Mouse (Mus musculus): ENCODE results near the gene Plekha8. TPM values are rescaled to one million over a fixed set of nuclear protein-coding genes. Genes with fewer than 3 reads are reported as not detected.

Plekha8 gene
- polyA plus RNA-seq, 1 experiment = not detected

- no peak for TF ChIP-seq CTCF (IDR thresholded peaks at IDR 0.05; ENCODE audit: insufficient read depth, low read depth, low read length)
- TF ChIP-seq POLR2A (IDR thresholded peaks at IDR 0.05; ENCODE audit: insufficient read depth, low read depth, low read length) = no peak
- 87% methylated on average over 5 of the region's 5 CpGs for WGBS
- Histone ChIP-seq H3K4me3 (ENCODE audit: insufficient read depth, low read depth, low read length) (no peak overlapping the region), H3K4me1 (ENCODE audit: control insufficient read depth, insufficient read depth, low read length) (peaks cover 38% of the 10 kb centered on the region), H3K27ac (ENCODE audit: insufficient read depth, low read depth, low read length) (no peak overlapping the region)
Measured at GRCm38 (mm10) chr6:54685103-54685502, 90.2 kb downstream of the Plekha8 start.

GRCm38 (mm10) chr6:54685716-54686395 is 90.9 kb downstream of the Plekha8 start:
- Histone ChIP-seq H3K4me3 (ENCODE audit: insufficient read depth, low read depth, low read length) (no peak overlapping the region), H3K27ac (ENCODE audit: insufficient read depth, low read depth, low read length) (no peak overlapping the region), H3K4me1 (ENCODE audit: control insufficient read depth, insufficient read depth, low read length) (peaks cover 37% of the 10 kb centered on the region)
- WGBS = 59% methylated on average over 14 of the region's 14 CpGs
- TF ChIP-seq CTCF (IDR thresholded peaks at IDR 0.05; ENCODE audit: insufficient read depth, low read depth, low read length) = no peak
- no peak for TF ChIP-seq POLR2A (IDR thresholded peaks at IDR 0.05; ENCODE audit: insufficient read depth, low read depth, low read length)

- TF ChIP-seq POLR2A (IDR thresholded peaks at IDR 0.05; ENCODE audit: insufficient read depth, low read depth, low read length) (no peak), CTCF (IDR thresholded peaks at IDR 0.05; ENCODE audit: insufficient read depth, low read depth, low read length) (no peak)
- no peak overlapping the region for H3K27ac ChIP-seq (ENCODE audit: insufficient read depth, low read depth, low read length)
- no peak overlapping the region for H3K4me3 ChIP-seq (ENCODE audit: insufficient read depth, low read depth, low read length)
- peaks cover 35% of the 10 kb centered on the region for H3K4me1 ChIP-seq (ENCODE audit: control insufficient read depth, insufficient read depth, low read length)
- WGBS = 81% methylated on average over 21 of the region's 21 CpGs
Measured at GRCm38 (mm10) chr6:54686946-54687737, 92.2 kb downstream of the Plekha8 start.

GRCm38 (mm10) chr6:54688467-54689323 is 93.8 kb downstream of the Plekha8 start:
- TF ChIP-seq CTCF (IDR thresholded peaks at IDR 0.05; ENCODE audit: insufficient read depth, low read depth, low read length) (no peak), POLR2A (IDR thresholded peaks at IDR 0.05; ENCODE audit: insufficient read depth, low read depth, low read length) (no peak)
- 88% methylated on average over 18 of the region's 18 CpGs for WGBS
- H3K4me1 ChIP-seq (ENCODE audit: control insufficient read depth, insufficient read depth, low read length) = peaks cover 25% of the 10 kb centered on the region

GRCm38 (mm10) chr6:54689686-54690085 is 94.8 kb downstream of the Plekha8 start:
- TF ChIP-seq POLR2A (IDR thresholded peaks at IDR 0.05; ENCODE audit: insufficient read depth, low read depth, low read length) (no peak), CTCF (IDR thresholded peaks at IDR 0.05; ENCODE audit: insufficient read depth, low read depth, low read length) (no peak)
- H3K4me3 ChIP-seq (ENCODE audit: insufficient read depth, low read depth, low read length) = no peak overlapping the region
- H3K27ac ChIP-seq (ENCODE audit: insufficient read depth, low read depth, low read length) = no peak overlapping the region
- peaks cover 24% of the 10 kb centered on the region for H3K4me1 ChIP-seq (ENCODE audit: control insufficient read depth, insufficient read depth, low read length)
- 87% methylated on average over 7 of the region's 7 CpGs for WGBS

More at GRCm38 (mm10) chr6:54688467-54689323, 93.8 kb downstream of the Plekha8 start:
- Histone ChIP-seq H3K27ac (ENCODE audit: insufficient read depth, low read depth, low read length) (no peak overlapping the region), H3K4me3 (ENCODE audit: insufficient read depth, low read depth, low read length) (no peak overlapping the region)

- TF ChIP-seq POLR2A (IDR thresholded peaks at IDR 0.05; ENCODE audit: insufficient read depth, low read depth, low read length) (no peak), CTCF (IDR thresholded peaks at IDR 0.05; ENCODE audit: insufficient read depth, low read depth, low read length) (no peak)
- Histone ChIP-seq H3K4me3 (ENCODE audit: insufficient read depth, low read depth, low read length) (no peak overlapping the region), H3K27ac (ENCODE audit: insufficient read depth, low read depth, low read length) (no peak overlapping the region), H3K4me1 (ENCODE audit: control insufficient read depth, insufficient read depth, low read length) (peaks cover 18% of the 10 kb centered on the region)
- WGBS = 82% methylated on average over 13 of the region's 13 CpGs
Measured at GRCm38 (mm10) chr6:54690838-54691237, 95.9 kb downstream of the Plekha8 start.

- Histone ChIP-seq H3K4me1 (ENCODE audit: control insufficient read depth, insufficient read depth, low read length) (peaks cover 15% of the 10 kb centered on the region), H3K27ac (ENCODE audit: insufficient read depth, low read depth, low read length) (no peak overlapping the region), H3K4me3 (ENCODE audit: insufficient read depth, low read depth, low read length) (no peak overlapping the region)
- TF ChIP-seq POLR2A (IDR thresholded peaks at IDR 0.05; ENCODE audit: insufficient read depth, low read depth, low read length) (no peak), CTCF (IDR thresholded peaks at IDR 0.05; ENCODE audit: insufficient read depth, low read depth, low read length) (no peak)
- 89% methylated on average over 14 of the region's 14 CpGs for WGBS
Measured at GRCm38 (mm10) chr6:54691368-54692116, 96.6 kb downstream of the Plekha8 start.

- no peak for TF ChIP-seq POLR2A (IDR thresholded peaks at IDR 0.05; ENCODE audit: insufficient read depth, low read depth, low read length)
- no peak for TF ChIP-seq CTCF (IDR thresholded peaks at IDR 0.05; ENCODE audit: insufficient read depth, low read depth, low read length)
- no peak overlapping the region for H3K27ac ChIP-seq (ENCODE audit: insufficient read depth, low read depth, low read length)
- peaks cover 14% of the 10 kb centered on the region for H3K4me1 ChIP-seq (ENCODE audit: control insufficient read depth, insufficient read depth, low read length)
- H3K4me3 ChIP-seq (ENCODE audit: insufficient read depth, low read depth, low read length) = no peak overlapping the region
- WGBS = 62% methylated on average over 1 of the region's 1 CpGs
Measured at GRCm38 (mm10) chr6:54692201-54692600, 97.3 kb downstream of the Plekha8 start.

Data from olfactory bulb, adult 2 months (tissue).